Mouse (Mus musculus) embryo, embryonic 11 days (tissue): ENCODE measurements at regions not wholly inside any gene's neighbourhood (a gene's known extent, or its start where the extent isn't known, plus 50 kb on each side); places are given as distances from the start of the nearest gene placed in this dataset.
"Not testable (repeated sequence)": the region's sequence is repeated elsewhere in the genome, so short reads cannot be mapped to it uniquely, and the experiment has no call there.

ENCODE experiments used
- DNase-seq: peaks from one replicate; pipeline ENCODE4 v3.0.0-alpha.2; 2015

- no peak for DNase-seq
These were observed 87.4 kb downstream of the Fam174b start for GRCm38 (mm10) chr7:73827549-73827948.

- DNase-seq, result no peak
These were observed 90.5 kb downstream of the Fam174b start for GRCm38 (mm10) chr7:73830581-73830980.

- DNase-seq, result no peak
These were observed 100.3 kb downstream of the Fam174b start for GRCm38 (mm10) chr7:73840381-73840780.

- no peak for DNase-seq
These were observed 112.1 kb downstream of the Fam174b start for GRCm38 (mm10) chr7:73852184-73852583.

GRCm38 (mm10) chr7:73853296-73853950 lies 113.3 kb downstream of the Fam174b start:
- not testable (repeated sequence) for DNase-seq

- DNase-seq, result peak; percentile 62
These were observed 115.4 kb downstream of the Fam174b start for GRCm38 (mm10) chr7:73855489-73855888.

- DNase-seq, result no peak
These were observed 116.8 kb downstream of the Fam174b start for GRCm38 (mm10) chr7:73856908-73857307.

- no peak for DNase-seq
These were observed 125.0 kb downstream of the Fam174b start for GRCm38 (mm10) chr7:73865086-73865485.

GRCm38 (mm10) chr7:73872181-73872580 lies 132.1 kb downstream of the Fam174b start:
- DNase-seq, result no peak

- no peak for DNase-seq
These were observed 132.0 kb downstream of the St8sia2 start for GRCm38 (mm10) chr7:73881252-73882042.

- DNase-seq, result peak; percentile 26
These were observed 127.3 kb downstream of the St8sia2 start for GRCm38 (mm10) chr7:73886152-73886551.
